Mouse (Mus musculus) bone marrow macrophage, adult 2 months (primary cell): ENCODE data around the gene Cct5.

Experiments used
- CTCF ChIP-seq: IDR thresholded peaks from 2 replicates; pipeline ENCODE4 v1.5.1; 2012; ENCODE audit warnings: low read depth, mild to moderate bottlenecking, low read length, moderate library complexity
- POLR2A ChIP-seq: IDR thresholded peaks from 2 replicates; pipeline ENCODE4 v1.6.1; 2012; ENCODE audit warnings: mild to moderate bottlenecking, low read depth, low read length, borderline replicate concordance

DNA sequence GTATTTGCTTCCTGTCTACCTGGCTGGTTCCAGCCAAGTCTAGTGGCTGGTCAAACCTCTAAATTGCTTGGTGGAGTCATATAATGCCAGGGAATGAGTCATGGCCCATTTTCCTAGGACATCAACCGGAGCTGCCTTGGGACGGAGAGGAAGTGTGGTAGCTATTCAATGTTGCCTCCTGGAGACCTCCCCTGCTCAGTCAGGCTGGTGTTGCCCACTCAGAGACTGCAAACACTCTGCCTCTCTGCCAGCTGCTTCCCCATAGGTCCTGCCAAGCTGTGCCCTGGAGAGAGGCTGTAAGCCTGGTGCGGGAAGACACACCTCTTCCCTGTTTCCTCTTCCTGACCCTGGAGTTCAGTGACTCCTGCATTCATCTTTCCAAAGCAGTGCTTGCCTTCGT, 30.9 kb upstream of the Cct5 start:
- TF ChIP-seq CTCF (no peak), POLR2A (no peak)
